Mouse (Mus musculus): ENCODE data around the gene Itih5. TPM values are rescaled to one million over a fixed set of nuclear protein-coding genes. Genes with fewer than 3 reads are reported as not detected.

The Itih5 gene
- polyA plus RNA-seq, 1 experiment from 2014 or later, result 3.5 TPM

DNA sequence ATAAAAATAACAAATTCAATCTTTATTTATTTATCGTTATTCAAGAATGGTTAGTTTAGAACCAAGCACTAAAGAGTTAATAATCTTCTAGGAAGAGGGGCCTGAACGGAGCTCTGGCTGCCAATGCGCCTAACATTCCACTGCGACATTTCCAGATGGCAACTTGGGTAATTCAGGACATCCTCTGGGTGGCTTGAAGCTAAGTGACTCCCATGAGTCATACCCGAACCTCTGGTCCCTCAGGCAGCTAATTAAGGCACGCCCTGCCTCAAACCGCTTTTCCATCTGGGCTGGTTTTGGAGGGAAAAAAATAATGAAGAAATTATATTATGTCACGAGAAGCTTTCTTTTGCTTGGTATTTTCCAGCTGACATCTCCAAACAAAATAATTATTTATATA lies 14.6 kb downstream of the Itih5 start:
- H3K27me3 ChIP-seq (replicated peaks), result no peaks in the 10 kb centered on the region
- no peaks in the 10 kb centered on the region for H3K36me3 ChIP-seq
- 56% methylated on average over 8 of the region's 8 CpGs for WGBS
- ATAC-seq (ENCODE audit: extremely low read depth, insufficient number of reproducible peaks, low FRiP score, low TSS enrichment), result no peak
- H3K4me2 ChIP-seq, result no peak overlapping the region
- H3K4me1 ChIP-seq, result 0 out of 2 replicates have a peak, but pooled peaks cover 3% of the 10 kb centered on the region
- H3K9me3 ChIP-seq, result no peaks in the 10 kb centered on the region
- H3K27ac ChIP-seq (replicated peaks), result no peak overlapping the region
- H3K9ac ChIP-seq, result no peak overlapping the region
- H3K4me3 ChIP-seq, result no peak overlapping the region

DNA sequence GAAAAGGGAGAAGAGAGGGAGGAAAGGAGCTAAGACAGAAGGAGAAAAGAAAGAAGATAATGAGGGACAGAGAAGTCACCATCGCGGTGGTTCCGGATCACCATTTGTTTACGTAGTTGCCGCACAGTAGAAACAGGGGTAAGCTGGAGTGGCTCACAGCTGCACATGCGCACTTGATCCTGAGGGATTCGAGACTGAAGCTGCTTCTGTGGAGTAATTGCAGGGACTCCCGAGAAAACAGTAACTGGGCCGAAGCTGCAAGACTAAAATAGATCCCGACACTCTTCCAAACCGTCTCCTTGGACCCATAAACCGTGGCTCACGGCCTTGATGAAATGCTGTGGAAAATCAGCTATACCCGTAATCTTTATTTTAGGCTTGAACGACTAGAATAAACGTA lies 16.6 kb downstream of the Itih5 start:
- Histone ChIP-seq H3K4me1 (0 out of 2 replicates have a peak, but pooled peaks cover 3% of the 10 kb centered on the region), H3K27ac (replicated peaks) (no peak overlapping the region), H3K27me3 (replicated peaks) (no peaks in the 10 kb centered on the region), H3K4me3 (no peak overlapping the region), H3K36me3 (no peaks in the 10 kb centered on the region), H3K9ac (no peak overlapping the region), H3K4me2 (no peak overlapping the region), H3K9me3 (no peaks in the 10 kb centered on the region)
- ATAC-seq (ENCODE audit: extremely low read depth, insufficient number of reproducible peaks, low FRiP score, low TSS enrichment), result no peak
- WGBS, result 77% methylated on average over 16 of the region's 16 CpGs

- Histone ChIP-seq H3K27ac (replicated peaks) (no peak overlapping the region), H3K4me1 (no peaks in the 10 kb centered on the region), H3K36me3 (no peaks in the 10 kb centered on the region), H3K4me3 (no peak overlapping the region), H3K9me3 (no peaks in the 10 kb centered on the region; the same call in 1 of the 2 replicates), H3K27me3 (replicated peaks) (no peaks in the 10 kb centered on the region), H3K4me2 (no peak overlapping the region), H3K9ac (no peak overlapping the region)
- ATAC-seq (ENCODE audit: extremely low read depth, insufficient number of reproducible peaks, low FRiP score, low TSS enrichment), result no peak
- WGBS, result 45% methylated on average over 3 of the region's 3 CpGs
Measured at GRCm38 (mm10) chr2:10193553-10193952, 40.2 kb downstream of the Itih5 start.

DNA sequence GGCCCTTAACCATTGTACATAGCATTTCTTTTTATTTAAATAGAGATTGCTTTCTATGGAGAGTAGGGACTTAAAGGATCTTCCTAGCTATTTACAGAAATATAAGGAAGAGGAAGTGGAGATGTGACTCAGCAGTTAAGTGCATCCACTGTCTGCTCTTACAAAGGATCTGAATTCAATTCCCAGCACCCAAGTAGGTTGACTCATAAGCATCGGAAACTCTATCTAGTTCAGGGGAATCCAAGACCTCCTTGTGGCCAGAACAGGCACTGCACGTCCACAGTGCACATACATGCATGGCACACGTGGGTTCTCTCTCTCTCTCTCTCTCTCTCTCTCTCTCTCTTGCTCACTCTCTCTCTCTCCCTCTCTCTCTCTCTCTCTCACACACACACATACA lies 41.8 kb downstream of the Itih5 start:
- Histone ChIP-seq H3K27ac (replicated peaks) (no peak overlapping the region), H3K4me3 (no peak overlapping the region), H3K36me3 (no peaks in the 10 kb centered on the region), H3K4me1 (no peaks in the 10 kb centered on the region), H3K4me2 (no peak overlapping the region), H3K9ac (no peak overlapping the region), H3K27me3 (replicated peaks) (no peaks in the 10 kb centered on the region), H3K9me3 (no peaks in the 10 kb centered on the region; the same call in 1 of the 2 replicates)
- ATAC-seq (ENCODE audit: extremely low read depth, insufficient number of reproducible peaks, low FRiP score, low TSS enrichment), result no peak
- WGBS, result 67% methylated on average over 3 of the region's 3 CpGs

DNA sequence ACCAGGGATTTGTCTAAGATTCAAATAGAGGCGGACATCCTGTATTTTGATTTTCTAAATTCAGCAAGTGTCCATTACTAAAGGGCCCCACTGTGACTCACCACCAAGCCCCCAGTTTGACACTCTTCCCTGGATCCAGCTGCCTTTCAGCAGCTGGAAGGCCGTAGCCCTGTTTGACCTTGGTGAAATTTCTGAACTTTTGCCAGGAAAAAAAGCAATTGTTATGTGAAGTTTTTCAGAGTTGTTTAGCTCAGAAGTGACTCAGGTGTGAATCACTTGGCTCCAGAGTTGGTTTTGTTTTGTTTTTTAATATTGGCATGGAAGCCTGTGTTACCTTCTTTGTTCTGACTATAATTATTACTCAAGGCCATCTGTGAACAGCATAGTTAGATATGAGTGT lies 46.0 kb downstream of the Itih5 start:
- Histone ChIP-seq H3K9ac (no peak overlapping the region), H3K4me3 (no peak overlapping the region), H3K27me3 (replicated peaks) (no peaks in the 10 kb centered on the region), H3K4me2 (no peak overlapping the region), H3K36me3 (no peaks in the 10 kb centered on the region), H3K27ac (replicated peaks) (no peak overlapping the region), H3K9me3 (no peaks in the 10 kb centered on the region; the same call in 1 of the 2 replicates), H3K4me1 (no peaks in the 10 kb centered on the region)
- 74% methylated on average over 2 of the region's 2 CpGs for WGBS
- no peak for ATAC-seq (ENCODE audit: extremely low read depth, insufficient number of reproducible peaks, low FRiP score, low TSS enrichment)

- Histone ChIP-seq H3K4me1 (no peaks in the 10 kb centered on the region), H3K27ac (replicated peaks) (no peak overlapping the region), H3K4me2 (no peak overlapping the region), H3K9ac (no peak overlapping the region), H3K9me3 (no peaks in the 10 kb centered on the region), H3K27me3 (replicated peaks) (no peaks in the 10 kb centered on the region), H3K36me3 (no peaks in the 10 kb centered on the region), H3K4me3 (no peak overlapping the region)
- no peak for ATAC-seq (ENCODE audit: extremely low read depth, insufficient number of reproducible peaks, low FRiP score, low TSS enrichment)
- WGBS, result 53% methylated on average over 3 of the region's 3 CpGs
Measured at GRCm38 (mm10) chr2:10200736-10201285, 47.4 kb downstream of the Itih5 start.

- no peak for ATAC-seq (ENCODE audit: extremely low read depth, insufficient number of reproducible peaks, low FRiP score, low TSS enrichment)
- Histone ChIP-seq H3K9me3 (no peaks in the 10 kb centered on the region), H3K4me1 (no peaks in the 10 kb centered on the region), H3K36me3 (no peaks in the 10 kb centered on the region), H3K4me2 (no peak overlapping the region), H3K27ac (replicated peaks) (no peak overlapping the region), H3K27me3 (replicated peaks) (no peaks in the 10 kb centered on the region), H3K4me3 (no peak overlapping the region), H3K9ac (no peak overlapping the region)
- 74% methylated on average over 3 of the region's 3 CpGs for WGBS
Measured at GRCm38 (mm10) chr2:10204301-10204700, 50.9 kb downstream of the Itih5 start.

DNA sequence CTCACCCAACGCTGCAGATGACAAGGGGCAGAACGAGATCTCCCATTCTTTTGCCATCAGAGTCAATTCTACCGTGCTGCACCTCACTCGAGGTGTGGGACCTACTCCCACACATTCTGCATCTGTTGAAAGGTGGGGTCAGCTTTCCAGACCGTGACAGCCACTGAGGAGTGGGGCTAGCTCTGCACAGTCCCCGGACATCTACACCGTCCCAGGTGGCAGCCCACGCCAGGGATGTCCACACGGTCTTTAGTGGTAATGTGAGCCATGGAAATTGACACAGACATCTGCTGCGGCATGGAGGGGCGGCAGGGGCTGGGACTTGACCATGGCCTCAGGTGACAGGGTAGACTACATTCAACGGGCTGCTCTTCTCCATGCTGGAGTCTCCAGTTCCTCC lies 60.1 kb downstream of the Itih5 start:
- H3K27me3 ChIP-seq (replicated peaks), result no peaks in the 10 kb centered on the region
- no peak overlapping the region for H3K9ac ChIP-seq
- H3K4me1 ChIP-seq, result peaks cover 14% of the 10 kb centered on the region
- ATAC-seq (ENCODE audit: extremely low read depth, insufficient number of reproducible peaks, low FRiP score, low TSS enrichment), result no peak
- no peaks in the 10 kb centered on the region for H3K36me3 ChIP-seq
- no peak overlapping the region for H3K27ac ChIP-seq (replicated peaks)
- no peak overlapping the region for H3K4me3 ChIP-seq
- no peaks in the 10 kb centered on the region for H3K9me3 ChIP-seq
- H3K4me2 ChIP-seq, result no peak overlapping the region
- 76% methylated on average over 12 of the region's 12 CpGs for WGBS

DNA sequence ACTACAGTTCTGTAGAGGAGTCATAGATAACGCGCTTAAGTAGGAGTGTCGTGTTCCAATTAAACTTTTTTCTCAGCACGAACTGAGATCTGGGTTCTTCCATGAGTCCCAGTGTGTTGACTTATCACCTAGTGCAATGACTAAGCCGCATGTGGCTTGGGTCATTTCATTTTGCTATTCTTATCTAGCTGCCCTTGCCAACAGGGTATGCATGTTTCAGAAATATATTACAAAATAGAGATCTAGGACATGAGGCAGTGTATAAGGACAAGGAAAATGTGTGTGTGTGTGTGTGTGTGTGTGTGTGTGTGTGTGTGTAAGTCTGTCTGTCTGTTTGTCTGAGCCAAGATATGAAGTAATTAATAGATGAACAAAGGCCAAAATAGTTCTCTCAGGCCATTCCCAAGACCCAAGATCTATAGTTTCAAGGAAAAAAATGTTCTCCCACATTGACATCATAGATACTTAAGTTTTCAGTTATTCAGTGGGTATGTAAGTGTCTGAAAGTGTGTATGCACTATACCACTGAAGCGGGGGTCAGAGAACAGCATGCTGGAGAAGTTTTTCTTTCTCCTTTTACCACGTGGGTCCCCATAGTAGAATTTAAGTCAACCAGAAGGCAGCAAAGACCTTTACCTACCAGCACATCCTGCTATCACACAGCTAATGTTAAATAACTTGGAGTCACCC lies 62.6 kb downstream of the Itih5 start:
- H3K4me2 ChIP-seq, result peak overlapping the region; percentile 9; the same call in 1 of the 2 replicates
- H3K4me3 ChIP-seq, result no peak overlapping the region
- H3K27ac ChIP-seq (replicated peaks), result peak overlapping the region; percentile 59
- ATAC-seq (ENCODE audit: extremely low read depth, insufficient number of reproducible peaks, low FRiP score, low TSS enrichment), result no peak
- WGBS, result 71% methylated on average over 7 of the region's 7 CpGs
- no peaks in the 10 kb centered on the region for H3K9me3 ChIP-seq
- no peak overlapping the region for H3K9ac ChIP-seq
- no peaks in the 10 kb centered on the region for H3K27me3 ChIP-seq (replicated peaks)
- H3K36me3 ChIP-seq, result no peaks in the 10 kb centered on the region
- peaks cover 14% of the 10 kb centered on the region for H3K4me1 ChIP-seq

GRCm38 (mm10) chr2:10216566-10217247 lies 63.3 kb downstream of the Itih5 start:
- no peak for ATAC-seq (ENCODE audit: extremely low read depth, insufficient number of reproducible peaks, low FRiP score, low TSS enrichment)
- H3K4me3 ChIP-seq, result no peak overlapping the region

GRCm38 (mm10) chr2:10221862-10222261 lies 68.5 kb downstream of the Itih5 start:
- Histone ChIP-seq H3K27ac (replicated peaks) (no peak overlapping the region), H3K4me3 (no peak overlapping the region), H3K9me3 (no peaks in the 10 kb centered on the region), H3K4me1 (0 out of 2 replicates have a peak, but pooled peaks cover 4% of the 10 kb centered on the region), H3K27me3 (replicated peaks) (no peaks in the 10 kb centered on the region), H3K4me2 (no peak overlapping the region), H3K36me3 (no peaks in the 10 kb centered on the region), H3K9ac (no peak overlapping the region)
- 70% methylated on average over 4 of the region's 4 CpGs for WGBS
- ATAC-seq (ENCODE audit: extremely low read depth, insufficient number of reproducible peaks, low FRiP score, low TSS enrichment), result no peak

More at GRCm38 (mm10) chr2:10216566-10217247, 63.3 kb downstream of the Itih5 start:
- no peaks in the 10 kb centered on the region for H3K36me3 ChIP-seq
- peak overlapping the region; percentile 9; the same call in 1 of the 2 replicates for H3K4me2 ChIP-seq
- H3K4me1 ChIP-seq, result peaks cover 14% of the 10 kb centered on the region
- H3K27ac ChIP-seq (replicated peaks), result peak overlapping the region; percentile 59
- WGBS, result 41% methylated on average over 7 of the region's 7 CpGs
- no peaks in the 10 kb centered on the region for H3K27me3 ChIP-seq (replicated peaks)
- no peak overlapping the region for H3K9ac ChIP-seq
- no peaks in the 10 kb centered on the region for H3K9me3 ChIP-seq
